Mouse (Mus musculus) stomach, postnatal 0 days (tissue): ENCODE results near the gene Cyfip2.

ENCODE experiments used
- CTCF ChIP-seq: IDR thresholded peaks from 2 replicates; pipeline ENCODE4 v1.5.1; 2016; ENCODE audit warnings: antibody characterized with exemption, low read depth, mild to moderate bottlenecking, moderate library complexity
- EP300 ChIP-seq: optimal IDR thresholded peaks from 2 replicates; pipeline ENCODE3; 2016; ENCODE audit warnings: antibody characterized with exemption

DNA sequence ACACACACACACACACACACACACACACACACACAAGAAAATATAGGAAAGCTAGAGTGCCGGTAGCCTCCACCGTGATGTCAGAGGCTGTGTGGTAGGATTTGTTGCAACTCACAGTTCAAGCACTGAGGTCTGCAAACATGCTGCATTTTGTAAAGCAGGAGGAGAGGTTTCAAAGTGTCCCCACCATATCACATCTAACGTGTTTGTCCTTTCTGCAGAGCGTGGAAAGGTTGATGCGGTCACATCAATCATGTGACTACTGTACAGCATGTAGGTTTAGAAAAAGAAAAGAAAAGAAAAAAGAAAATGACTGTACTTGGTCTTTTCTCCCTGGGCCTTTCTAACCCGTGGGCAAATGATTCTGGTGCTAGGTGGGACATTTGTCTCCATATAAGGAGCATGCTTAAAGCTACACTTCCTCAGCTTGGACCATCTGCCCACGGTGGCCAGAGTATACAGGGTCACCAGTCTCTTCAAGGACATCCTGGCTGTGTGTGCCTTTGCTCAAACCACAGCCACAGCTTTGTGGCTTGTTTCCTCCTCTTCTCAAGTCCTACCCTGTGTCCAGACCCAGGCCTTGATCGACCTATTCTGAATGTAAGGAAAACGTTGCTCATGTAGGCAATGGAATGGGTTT is 6.7 kb downstream of the Cyfip2 start:
- TF ChIP-seq CTCF (no peak), EP300 (no peak)
